Mouse (Mus musculus): ENCODE results near the gene Hist3h2ba. TPM values are rescaled to one million over a fixed set of nuclear protein-coding genes. Genes with fewer than 3 reads are reported as not detected.
A peak's percentile ranks its signal among the peaks of the same experiment; 100 is the strongest.

Hist3h2ba gene
- polyA plus RNA-seq, 1 experiment from 2014 or later, result 359 TPM

DNA sequence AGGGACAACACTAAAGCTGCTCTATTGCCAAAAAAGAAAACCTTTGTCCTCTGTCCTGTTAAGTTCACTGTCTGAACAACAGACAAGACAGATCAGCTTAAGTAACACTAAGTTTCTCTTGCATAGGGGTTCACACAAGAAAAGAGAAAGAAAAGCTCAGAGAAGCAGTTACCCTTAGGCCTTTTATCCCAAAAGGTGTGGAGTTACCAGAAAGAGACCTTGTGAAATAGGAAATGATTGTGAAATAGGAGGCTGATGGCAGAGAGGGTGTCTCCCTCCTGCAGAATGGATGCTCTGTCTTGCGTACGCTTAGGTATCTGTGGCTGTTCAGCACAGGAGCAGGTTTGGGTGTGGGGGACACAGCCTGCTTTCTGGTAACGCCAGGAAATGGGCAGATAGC is 30.5 kb downstream of the Hist3h2ba start:
- H3K27me3 ChIP-seq (replicated peaks; ENCODE audit: control insufficient read depth, insufficient read depth, low read length), result no peaks in the 10 kb centered on the region
- WGBS, result 69% methylated on average over 3 of the region's 3 CpGs
- peaks cover 18% of the 10 kb centered on the region for H3K4me1 ChIP-seq (ENCODE audit: control insufficient read depth, insufficient read depth, low read length)
- H3K27ac ChIP-seq (ENCODE audit: low read depth, low read length), result no peak overlapping the region
- no peak for ATAC-seq
- peak overlapping the region; percentile 91 for H3K9ac ChIP-seq (ENCODE audit: low read length)
- H3K4me2 ChIP-seq (ENCODE audit: low read length), result peak overlapping the region; percentile 100
- no peak for DNase-seq (ENCODE audit: low spot score)
- H3K4me3 ChIP-seq (ENCODE audit: low read depth, low read length), result peak overlapping the region; percentile 99
- no peaks in the 10 kb centered on the region for H3K9me3 ChIP-seq (replicated peaks; ENCODE audit: control insufficient read depth, low read length)
- peaks cover 20% of the 10 kb centered on the region for H3K36me3 ChIP-seq (ENCODE audit: control insufficient read depth, insufficient read depth, low read length)

DNA sequence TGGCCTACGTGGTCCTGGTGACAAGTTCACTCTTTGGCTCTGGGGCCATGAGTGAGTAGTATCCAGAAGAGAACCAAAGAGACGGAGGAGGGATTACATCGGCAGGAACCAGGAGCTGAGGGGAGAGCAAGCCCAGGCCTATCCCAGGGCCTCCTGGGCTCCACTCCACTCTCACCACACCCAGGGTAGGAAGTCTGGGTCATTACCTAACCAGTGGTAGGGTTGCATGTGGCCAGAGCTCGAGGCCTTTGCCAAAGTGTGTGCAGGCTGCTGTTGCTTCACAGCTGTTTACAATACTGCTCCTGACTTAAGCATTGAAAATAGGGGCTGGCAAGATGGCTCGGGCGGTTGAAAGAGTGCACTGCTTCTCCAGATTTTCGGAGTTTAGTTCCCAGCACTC is 30.9 kb downstream of the Hist3h2ba start:
- ATAC-seq (no peak), DNase-seq (ENCODE audit: low spot score) (no peak)
- H3K36me3 ChIP-seq (ENCODE audit: control insufficient read depth, insufficient read depth, low read length), result peaks cover 25% of the 10 kb centered on the region
- peak overlapping the region; percentile 4 for H3K9ac ChIP-seq (ENCODE audit: low read length)
- H3K27me3 ChIP-seq (replicated peaks; ENCODE audit: control insufficient read depth, insufficient read depth, low read length), result no peaks in the 10 kb centered on the region
- 86% methylated on average over 7 of the region's 7 CpGs for WGBS
- peaks cover 18% of the 10 kb centered on the region for H3K4me1 ChIP-seq (ENCODE audit: control insufficient read depth, insufficient read depth, low read length)
- H3K4me3 ChIP-seq (ENCODE audit: low read depth, low read length), result 0 out of 2 replicates have a peak overlapping the region, but pooled peaks have one; percentile 99
- no peaks in the 10 kb centered on the region for H3K9me3 ChIP-seq (replicated peaks; ENCODE audit: control insufficient read depth, low read length)
- no peak overlapping the region for H3K27ac ChIP-seq (ENCODE audit: low read depth, low read length)
- H3K4me2 ChIP-seq (ENCODE audit: low read length), result peak overlapping the region; percentile 100

DNA sequence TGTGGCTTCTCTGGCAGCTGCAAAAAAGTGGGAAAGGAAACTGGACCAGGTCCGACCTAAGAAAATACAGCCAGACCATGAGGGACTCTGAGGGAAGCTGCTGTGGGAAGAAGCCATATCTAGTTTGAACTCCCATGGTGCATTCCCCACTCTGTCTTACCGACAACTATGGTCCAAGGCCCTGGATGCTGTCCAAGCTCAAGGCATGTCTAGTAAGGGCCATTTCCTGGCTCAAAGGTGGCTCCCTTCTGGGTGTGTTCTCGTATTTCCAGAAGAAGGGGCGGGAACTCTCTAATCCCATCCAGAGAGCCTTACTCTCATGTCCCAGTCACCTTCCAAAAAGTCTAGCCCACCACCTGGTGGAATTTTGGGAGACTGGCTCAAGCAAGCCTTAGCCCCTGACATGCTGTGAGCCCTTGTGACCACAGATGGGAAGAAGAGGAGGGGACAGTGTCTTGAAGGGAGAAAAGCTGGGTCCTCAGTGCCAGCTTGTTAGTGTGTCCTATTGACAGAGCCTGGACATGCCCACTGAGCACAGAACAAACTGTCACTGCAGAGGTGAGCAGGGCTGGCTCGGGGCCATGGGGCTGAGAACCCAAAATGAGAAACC is 31.8 kb downstream of the Hist3h2ba start:
- ATAC-seq (no peak), DNase-seq (ENCODE audit: low spot score) (no peak)
- Histone ChIP-seq H3K36me3 (ENCODE audit: control insufficient read depth, insufficient read depth, low read length) (peaks cover 34% of the 10 kb centered on the region), H3K27ac (ENCODE audit: low read depth, low read length) (no peak overlapping the region), H3K4me1 (ENCODE audit: control insufficient read depth, insufficient read depth, low read length) (peaks cover 16% of the 10 kb centered on the region), H3K4me3 (ENCODE audit: low read depth, low read length) (no peak overlapping the region), H3K9me3 (replicated peaks; ENCODE audit: control insufficient read depth, low read length) (no peaks in the 10 kb centered on the region), H3K9ac (ENCODE audit: low read length) (no peak overlapping the region), H3K27me3 (replicated peaks; ENCODE audit: control insufficient read depth, insufficient read depth, low read length) (no peaks in the 10 kb centered on the region), H3K4me2 (ENCODE audit: low read length) (no peak overlapping the region)
- WGBS, result 68% methylated on average over 5 of the region's 5 CpGs

DNA sequence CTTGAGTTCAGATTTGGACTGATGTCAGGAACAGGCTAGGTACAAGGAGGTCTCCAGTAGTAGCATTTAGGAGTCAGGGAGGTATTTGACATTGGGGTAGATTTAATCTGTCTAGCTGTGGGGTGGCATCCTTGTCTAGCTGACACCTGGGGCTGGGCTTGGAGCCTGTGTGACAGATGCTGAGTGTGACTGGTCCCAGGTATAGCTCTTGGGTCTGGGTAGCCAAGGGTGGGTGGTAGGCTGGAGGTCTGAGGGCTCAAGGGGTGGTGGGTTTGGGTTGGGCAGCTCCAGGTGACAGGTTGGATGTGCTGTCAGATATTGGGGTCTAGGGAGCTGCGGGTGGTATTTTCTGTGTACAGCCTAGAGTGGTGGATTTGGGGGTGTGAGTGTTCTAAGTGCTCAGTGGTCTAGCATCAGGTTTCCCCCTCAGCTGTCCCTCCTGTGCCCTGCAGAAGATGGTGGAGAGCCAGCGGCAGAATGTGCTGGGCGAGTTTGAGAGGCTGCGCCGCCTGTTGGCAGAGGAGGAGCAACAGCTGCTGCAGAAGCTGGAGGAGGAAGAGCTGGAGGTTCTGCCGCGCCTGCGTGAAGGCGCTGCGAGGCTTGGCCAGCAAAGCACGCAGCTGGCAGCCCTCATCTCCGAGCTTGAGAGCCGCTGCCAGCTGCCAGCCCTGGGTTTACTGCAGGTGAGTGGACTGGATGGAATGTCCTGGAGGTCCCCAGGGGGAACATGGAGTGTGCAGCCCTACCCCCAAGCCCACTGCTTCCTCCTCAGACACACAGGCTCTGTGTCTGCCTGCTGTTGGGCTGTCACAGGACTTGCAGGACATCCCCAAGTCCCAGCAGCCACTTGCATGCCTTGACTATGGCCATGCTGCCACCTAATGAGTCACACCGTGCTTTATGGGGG is 33.1 kb downstream of the Hist3h2ba start:
- ATAC-seq (no peak), DNase-seq (ENCODE audit: low spot score) (peak; percentile 57)
- peaks cover 16% of the 10 kb centered on the region for H3K4me1 ChIP-seq (ENCODE audit: control insufficient read depth, insufficient read depth, low read length)
- H3K9me3 ChIP-seq (replicated peaks; ENCODE audit: control insufficient read depth, low read length), result no peaks in the 10 kb centered on the region
- no peak overlapping the region for H3K9ac ChIP-seq (ENCODE audit: low read length)
- no peak overlapping the region for H3K4me2 ChIP-seq (ENCODE audit: low read length)
- 63% methylated on average over 14 of the region's 14 CpGs for WGBS
- H3K36me3 ChIP-seq (ENCODE audit: control insufficient read depth, insufficient read depth, low read length), result peaks cover 47% of the 10 kb centered on the region
- H3K27ac ChIP-seq (ENCODE audit: low read depth, low read length), result no peak overlapping the region
- no peaks in the 10 kb centered on the region for H3K27me3 ChIP-seq (replicated peaks; ENCODE audit: control insufficient read depth, insufficient read depth, low read length)
- H3K4me3 ChIP-seq (ENCODE audit: low read depth, low read length), result no peak overlapping the region

DNA sequence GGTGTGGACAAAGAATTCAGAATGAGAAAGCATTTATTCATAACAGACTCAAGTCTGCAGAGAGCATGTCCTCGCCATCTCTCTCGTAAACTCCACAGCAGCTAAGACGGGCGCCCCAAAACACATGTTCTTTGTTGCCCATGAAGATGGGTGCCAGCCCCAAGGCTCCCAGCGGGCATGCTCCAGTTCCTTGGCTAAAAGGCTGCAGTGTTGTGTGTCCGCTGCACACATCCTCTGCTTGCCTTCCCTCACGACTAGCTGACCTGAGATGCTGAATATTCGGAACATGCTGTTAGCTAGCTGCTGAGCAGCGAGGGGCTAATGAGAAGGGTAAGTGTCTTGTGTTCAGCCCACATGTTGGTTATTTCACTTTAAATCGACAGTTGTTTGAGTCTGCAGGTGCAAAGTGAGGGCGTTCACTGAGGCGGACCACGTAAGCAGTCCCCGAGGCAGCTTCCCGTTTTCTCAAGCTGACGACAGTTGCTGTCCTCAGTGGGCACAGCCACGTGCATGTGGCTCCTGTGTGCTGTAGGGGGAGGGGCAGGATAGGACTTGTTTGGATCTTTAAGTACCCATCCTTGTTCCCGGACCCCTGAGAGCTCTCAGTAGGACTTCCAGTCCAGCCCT is 33.9 kb downstream of the Hist3h2ba start:
- Histone ChIP-seq H3K4me3 (ENCODE audit: low read depth, low read length) (no peak overlapping the region), H3K9me3 (replicated peaks; ENCODE audit: control insufficient read depth, low read length) (no peaks in the 10 kb centered on the region), H3K27ac (ENCODE audit: low read depth, low read length) (no peak overlapping the region), H3K36me3 (ENCODE audit: control insufficient read depth, insufficient read depth, low read length) (peaks cover 52% of the 10 kb centered on the region), H3K4me1 (ENCODE audit: control insufficient read depth, insufficient read depth, low read length) (peaks cover 13% of the 10 kb centered on the region), H3K4me2 (ENCODE audit: low read length) (no peak overlapping the region), H3K27me3 (replicated peaks; ENCODE audit: control insufficient read depth, insufficient read depth, low read length) (no peaks in the 10 kb centered on the region), H3K9ac (ENCODE audit: low read length) (no peak overlapping the region)
- 89% methylated on average over 18 of the region's 18 CpGs for WGBS
- ATAC-seq, result no peak
- no peak for DNase-seq (ENCODE audit: low spot score)

DNA sequence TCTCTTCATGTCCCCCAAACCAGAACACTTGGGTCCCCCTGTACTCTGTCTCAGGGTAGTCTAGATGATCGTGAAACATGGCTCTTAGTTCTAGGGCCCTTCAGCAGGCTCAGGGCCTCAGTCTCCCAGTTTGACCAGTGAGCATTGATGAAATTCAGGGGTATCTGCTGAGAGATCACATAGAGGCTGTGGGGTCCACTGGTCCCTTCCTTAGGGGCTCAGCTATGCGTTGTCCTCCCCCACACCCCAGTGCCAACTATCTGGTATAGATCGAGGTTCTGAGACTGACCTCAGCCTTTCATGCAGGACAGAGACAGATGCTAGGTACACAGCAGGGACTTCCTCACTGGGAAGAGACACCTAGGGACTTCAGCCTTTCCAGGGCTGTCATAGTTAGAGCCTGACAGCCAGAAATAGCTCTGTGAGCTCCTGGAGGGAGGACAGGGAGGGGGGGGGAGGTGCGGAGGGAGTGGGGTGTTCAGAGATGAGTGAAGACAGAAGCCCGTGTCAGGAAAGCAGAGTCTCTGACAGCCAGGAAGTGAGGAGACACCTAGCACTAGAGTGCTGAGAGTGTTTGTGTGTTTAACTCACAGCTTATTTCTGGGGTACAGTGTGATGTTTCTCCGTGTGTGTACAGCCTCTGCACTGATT is 35.1 kb downstream of the Hist3h2ba start:
- ATAC-seq, result no peak
- H3K4me3 ChIP-seq (ENCODE audit: low read depth, low read length), result no peak overlapping the region
- WGBS, result 91% methylated on average over 6 of the region's 6 CpGs
- no peak overlapping the region for H3K4me2 ChIP-seq (ENCODE audit: low read length)
- no peak for DNase-seq (ENCODE audit: low spot score)
- H3K9ac ChIP-seq (ENCODE audit: low read length), result no peak overlapping the region
- H3K9me3 ChIP-seq (replicated peaks; ENCODE audit: control insufficient read depth, low read length), result no peaks in the 10 kb centered on the region
- H3K27ac ChIP-seq (ENCODE audit: low read depth, low read length), result no peak overlapping the region
- H3K36me3 ChIP-seq (ENCODE audit: control insufficient read depth, insufficient read depth, low read length), result peaks cover 65% of the 10 kb centered on the region
- H3K4me1 ChIP-seq (ENCODE audit: control insufficient read depth, insufficient read depth, low read length), result peaks cover 10% of the 10 kb centered on the region
- no peaks in the 10 kb centered on the region for H3K27me3 ChIP-seq (replicated peaks; ENCODE audit: control insufficient read depth, insufficient read depth, low read length)

DNA sequence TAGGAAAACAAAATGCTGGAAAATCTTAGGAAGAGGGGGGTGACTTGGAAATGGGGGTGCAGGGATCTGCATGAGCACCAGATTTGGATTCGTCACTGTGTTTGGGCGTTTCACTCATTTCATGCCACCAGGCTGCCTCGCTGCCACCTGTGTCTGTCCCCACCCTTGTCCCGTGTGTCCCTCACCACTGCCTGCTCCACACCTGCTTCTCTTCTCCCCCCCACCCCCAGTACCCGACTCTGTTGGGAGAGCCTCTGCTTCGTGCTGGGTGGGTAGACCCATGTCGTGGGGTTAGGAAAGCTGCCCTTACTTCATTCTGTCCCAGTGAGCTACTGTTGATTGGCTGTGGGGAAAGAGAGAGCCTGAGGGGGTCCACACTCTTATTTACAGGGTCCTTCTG is 35.9 kb downstream of the Hist3h2ba start:
- WGBS, result 95% methylated on average over 7 of the region's 7 CpGs
- Histone ChIP-seq H3K4me2 (ENCODE audit: low read length) (no peak overlapping the region), H3K27ac (ENCODE audit: low read depth, low read length) (no peak overlapping the region), H3K9me3 (replicated peaks; ENCODE audit: control insufficient read depth, low read length) (no peaks in the 10 kb centered on the region), H3K27me3 (replicated peaks; ENCODE audit: control insufficient read depth, insufficient read depth, low read length) (no peaks in the 10 kb centered on the region), H3K9ac (ENCODE audit: low read length) (no peak overlapping the region), H3K4me3 (ENCODE audit: low read depth, low read length) (no peak overlapping the region), H3K36me3 (ENCODE audit: control insufficient read depth, insufficient read depth, low read length) (peaks cover 73% of the 10 kb centered on the region), H3K4me1 (ENCODE audit: control insufficient read depth, insufficient read depth, low read length) (peaks cover 2% of the 10 kb centered on the region)
- DNase-seq (ENCODE audit: low spot score) (no peak), ATAC-seq (no peak)

DNA sequence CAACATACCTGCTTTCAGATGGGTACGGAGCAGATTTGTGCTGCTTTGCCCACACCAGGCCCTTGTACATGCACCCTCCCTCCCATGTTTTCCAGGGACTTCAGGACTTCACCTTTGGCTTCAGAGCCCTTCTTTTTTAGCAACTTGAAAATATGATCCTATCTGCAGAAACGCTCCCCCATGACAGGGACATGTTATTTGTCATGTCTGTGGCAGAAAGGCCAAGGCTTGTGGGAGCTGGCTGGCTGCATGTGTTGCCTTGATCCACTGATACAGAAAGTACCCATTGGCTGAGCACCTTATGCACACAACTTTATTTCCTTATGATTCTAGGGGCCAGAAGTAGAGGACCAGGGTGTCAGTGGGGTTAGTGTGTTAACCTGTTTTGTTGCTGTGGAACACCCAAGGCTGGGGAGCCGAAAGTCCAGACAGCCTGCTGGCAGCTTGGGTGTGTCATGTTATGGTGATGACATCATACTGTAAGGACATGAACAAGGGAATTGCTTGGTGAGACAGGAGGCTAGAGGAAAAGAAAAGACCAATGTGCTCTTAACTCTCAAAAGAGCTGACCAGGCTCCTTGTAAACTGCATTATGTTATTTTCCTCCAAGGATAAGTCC is 36.7 kb downstream of the Hist3h2ba start:
- 94% methylated on average over 3 of the region's 3 CpGs for WGBS

More for the DNA sequence above, 36.7 kb downstream of the Hist3h2ba start:
- Histone ChIP-seq H3K36me3 (ENCODE audit: control insufficient read depth, insufficient read depth, low read length) (peaks cover 80% of the 10 kb centered on the region), H3K4me2 (ENCODE audit: low read length) (no peak overlapping the region), H3K9ac (ENCODE audit: low read length) (no peak overlapping the region), H3K4me3 (ENCODE audit: low read depth, low read length) (no peak overlapping the region), H3K27me3 (replicated peaks; ENCODE audit: control insufficient read depth, insufficient read depth, low read length) (no peaks in the 10 kb centered on the region), H3K9me3 (replicated peaks; ENCODE audit: control insufficient read depth, low read length) (no peaks in the 10 kb centered on the region), H3K4me1 (ENCODE audit: control insufficient read depth, insufficient read depth, low read length) (no peaks in the 10 kb centered on the region), H3K27ac (ENCODE audit: low read depth, low read length) (no peak overlapping the region)
- DNase-seq (ENCODE audit: low spot score), result no peak
- ATAC-seq, result no peak

Measured in forebrain, embryonic 14.5 days (tissue).